In the genomic region with DNA sequence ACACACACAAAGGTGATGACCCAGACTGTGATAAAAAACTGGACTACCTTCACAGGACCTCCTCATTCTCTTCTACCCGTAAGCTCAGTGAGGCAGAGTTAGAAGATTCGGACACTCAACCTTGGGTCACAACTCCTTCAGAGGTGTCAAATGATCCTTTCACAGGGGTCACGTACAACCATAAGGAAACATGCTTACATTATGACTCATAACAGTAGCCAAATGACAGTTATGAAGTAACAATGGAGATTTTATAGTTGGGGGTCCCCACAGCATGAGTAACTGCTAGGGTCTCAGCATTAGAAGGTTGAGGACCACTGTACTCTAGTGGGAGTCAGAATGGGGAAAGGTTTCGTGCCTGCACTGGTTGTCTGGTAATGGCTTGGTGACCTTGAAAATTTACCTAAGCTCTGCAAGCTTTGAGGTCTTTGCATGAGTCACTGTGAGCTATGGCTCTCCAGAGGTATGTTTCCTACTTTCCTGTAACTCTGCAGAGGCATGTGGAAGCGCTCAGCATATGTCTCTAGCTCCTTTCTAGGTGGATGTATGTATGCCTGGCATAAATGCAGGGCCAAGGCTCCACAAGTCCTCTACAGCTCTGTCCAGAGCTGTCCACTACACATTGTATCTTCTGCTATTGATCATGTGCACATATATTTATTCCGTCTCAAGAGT, we compare ENCODE assay signal across 33 mouse cellular contexts.
DNase-seq lines count a peak whose midpoint lies in the region; ATAC-seq and TF ChIP-seq lines count a peak whose summit lies in the region.
"Had no signal": no experiment of that assay in that cellular context is flagged by ENCODE, and none has a peak within 500 bp of the region (broad histone marks: within the 10 kb centered on the region; RNA-seq: fewer than 3 reads in every experiment).

No protein-coding gene starts in this region.

- peak overlapping the region; percentile 68 for H3K27ac ChIP-seq in heart, embryonic 11.5 days (ENCODE audit: low read depth, low read length)
- peak overlapping the region; percentile 43; the same call in 1 of the 2 replicates for H3K27ac ChIP-seq in heart, embryonic 16.5 days (ENCODE audit: low read length)
- H3K27ac ChIP-seq in lung, postnatal 0 days (ENCODE audit: low read length), result no peak overlapping the region
- H3K27ac ChIP-seq: embryonic facial prominence, embryonic 13.5 days; forebrain, embryonic 10.5 days; forebrain, embryonic 15.5 days; hindbrain, embryonic 14.5 days; kidney, embryonic 15.5 days; left cerebral cortex, adult 2 months; limb, embryonic 13.5 days; midbrain, embryonic 15.5 days; neural tube, embryonic 15.5 days; stomach, embryonic 15.5 days had no signal

- ATAC-seq in heart, embryonic 11.5 days (replicated peaks; ENCODE audit: insufficient number of reproducible peaks, low FRiP score, low TSS enrichment), result no peak
- ATAC-seq in heart, embryonic 16.5 days (replicated peaks; ENCODE audit: extremely low read depth, insufficient read depth, low FRiP score), result no peak
- ATAC-seq in lung, postnatal 0 days, result no peak
- ATAC-seq: activated CD4-positive, CD25-positive, alpha-beta regulatory T cell, adult 4 months; forebrain, embryonic 15.5 days; midbrain, embryonic 15.5 days had no signal

- DNase-seq in heart, postnatal 14 days, result no peak
- no peak for DNase-seq in heart, postnatal 4 days
- peak; percentile 12 for DNase-seq in lung, postnatal 0 days (ENCODE audit: low spot score)
- DNase-seq in lung, postnatal 4 days, result no peak
- DNase-seq in 416B (ENCODE audit: low read depth), result peak; percentile 86
- DNase-seq in spleen, postnatal 36 days (ENCODE audit: low spot score in 2 of 2), result no peak
- DNase-seq: adrenal gland, adult 2 months; adrenal gland, postnatal 36 days; B cell, adult 2 months; cerebellum, adult 18-20 months; cerebellum, postnatal 10 days; kidney, adult 18-20 months; kidney, postnatal 25 days; lung, adult 18-20 months; retina, postnatal 1 day; right cerebral cortex, postnatal 14 days; thymus, adult 18-20 months; thymus, postnatal 25 days had no signal

- no peaks in the 10 kb centered on the region for H3K9me3 ChIP-seq in heart, embryonic 11.5 days (replicated peaks; ENCODE audit: control insufficient read depth, low read length)
- H3K9me3 ChIP-seq in heart, embryonic 16.5 days (replicated peaks; ENCODE audit: control insufficient read depth, low read length), result no peaks in the 10 kb centered on the region
- no peaks in the 10 kb centered on the region for H3K9me3 ChIP-seq in lung, postnatal 0 days (ENCODE audit: low read length)
- H3K9me3 ChIP-seq: embryonic facial prominence, embryonic 13.5 days; forebrain, embryonic 10.5 days; forebrain, embryonic 15.5 days; kidney, embryonic 15.5 days; limb, embryonic 13.5 days; liver, embryonic 12.5 days; midbrain, embryonic 15.5 days; neural tube, embryonic 15.5 days; stomach, embryonic 15.5 days had no signal

- no peak overlapping the region for H3K4me2 ChIP-seq in heart, embryonic 11.5 days
- no peak overlapping the region for H3K4me2 ChIP-seq in heart, embryonic 16.5 days (ENCODE audit: low read depth, low read length)
- no peak overlapping the region for H3K4me2 ChIP-seq in lung, postnatal 0 days (replicated peaks; ENCODE audit: low read depth, low read length)
- H3K4me2 ChIP-seq: embryonic facial prominence, embryonic 13.5 days; forebrain, embryonic 15.5 days; hindbrain, embryonic 14.5 days; kidney, embryonic 15.5 days; limb, embryonic 13.5 days; liver, embryonic 12.5 days; midbrain, embryonic 15.5 days; neural tube, embryonic 15.5 days; stomach, embryonic 15.5 days had no signal

- no peaks in the 10 kb centered on the region for H3K36me3 ChIP-seq in heart, embryonic 11.5 days (ENCODE audit: control insufficient read depth, insufficient read depth, low read length)
- no peaks in the 10 kb centered on the region for H3K36me3 ChIP-seq in heart, embryonic 16.5 days (ENCODE audit: control insufficient read depth, insufficient read depth)
- H3K36me3 ChIP-seq in lung, postnatal 0 days (ENCODE audit: insufficient read depth, low read length), result no peaks in the 10 kb centered on the region
- H3K36me3 ChIP-seq: embryonic facial prominence, embryonic 13.5 days; forebrain, embryonic 10.5 days; forebrain, embryonic 15.5 days; kidney, embryonic 15.5 days; limb, embryonic 13.5 days; liver, embryonic 12.5 days; midbrain, embryonic 15.5 days; neural tube, embryonic 15.5 days; stomach, embryonic 15.5 days had no signal

- no peak overlapping the region for H3K9ac ChIP-seq in heart, embryonic 11.5 days (ENCODE audit: low read depth, low read length)
- H3K9ac ChIP-seq in heart, embryonic 16.5 days (ENCODE audit: low read length), result no peak overlapping the region
- no peak overlapping the region for H3K9ac ChIP-seq in lung, postnatal 0 days (replicated peaks; ENCODE audit: low read depth)
- H3K9ac ChIP-seq: embryonic facial prominence, embryonic 13.5 days; forebrain, embryonic 15.5 days; hindbrain, embryonic 14.5 days; kidney, embryonic 15.5 days; limb, embryonic 13.5 days; liver, embryonic 12.5 days; midbrain, embryonic 15.5 days; neural tube, embryonic 15.5 days; stomach, embryonic 15.5 days had no signal

- WGBS in heart, embryonic 11.5 days (ENCODE audit: insufficient replicate concordance), result 80% methylated on average over 6 of the region's 6 CpGs
- 83% methylated on average over 6 of the region's 6 CpGs for whole genome bisulfite sequencing in heart, embryonic 16.5 days
- 88% methylated on average over 6 of the region's 6 CpGs for WGBS in lung, postnatal 0 days

- no peak for TF ChIP-seq EP300 in lung, postnatal 0 days (IDR thresholded peaks at IDR 0.05)

- no peak for TF ChIP-seq CTCF in lung, postnatal 0 days (IDR thresholded peaks at IDR 0.05)

- intact Hi-C loops in heart, postnatal 14 days (cut with DNase I), result no loop called here

- H3K4me3 ChIP-seq in heart, embryonic 11.5 days (ENCODE audit: low read depth, low read length), result no peak overlapping the region
- no peak overlapping the region for H3K4me3 ChIP-seq in heart, embryonic 16.5 days (ENCODE audit: low read length)
- H3K4me3 ChIP-seq in lung, postnatal 0 days (ENCODE audit: low read depth, low read length), result no peak overlapping the region
- H3K4me3 ChIP-seq: embryonic facial prominence, embryonic 13.5 days; forebrain, embryonic 10.5 days; forebrain, embryonic 15.5 days; kidney, embryonic 15.5 days; left cerebral cortex, adult 2 months; limb, embryonic 13.5 days; liver, embryonic 12.5 days; midbrain, embryonic 15.5 days; neural tube, embryonic 15.5 days; stomach, embryonic 15.5 days had no signal

- no peaks in the 10 kb centered on the region for H3K27me3 ChIP-seq in heart, embryonic 11.5 days (ENCODE audit: control insufficient read depth, insufficient read depth, low read length)
- no peaks in the 10 kb centered on the region for H3K27me3 ChIP-seq in heart, embryonic 16.5 days (ENCODE audit: control insufficient read depth, insufficient read depth, low read length)
- H3K27me3 ChIP-seq in lung, postnatal 0 days (replicated peaks; ENCODE audit: insufficient read depth, low read length), result no peaks in the 10 kb centered on the region
- H3K27me3 ChIP-seq: CH12.LX; embryonic facial prominence, embryonic 13.5 days; forebrain, embryonic 15.5 days; kidney, embryonic 15.5 days; limb, embryonic 13.5 days; liver, embryonic 12.5 days; midbrain, embryonic 15.5 days; neural tube, embryonic 15.5 days; stomach, embryonic 15.5 days had no signal

- peaks cover 12% of the 10 kb centered on the region for H3K4me1 ChIP-seq in heart, embryonic 11.5 days (ENCODE audit: control insufficient read depth, insufficient read depth, low read length)
- H3K4me1 ChIP-seq in heart, embryonic 16.5 days (ENCODE audit: control insufficient read depth, insufficient read depth, low read length), result peaks cover 4% of the 10 kb centered on the region; the same call in 1 of the 2 replicates
- H3K4me1 ChIP-seq in lung, postnatal 0 days (ENCODE audit: insufficient read depth, low read depth, low read length), result no peaks in the 10 kb centered on the region
- H3K4me1 ChIP-seq: embryonic facial prominence, embryonic 13.5 days; forebrain, embryonic 10.5 days; forebrain, embryonic 15.5 days; kidney, embryonic 15.5 days; liver, embryonic 12.5 days; midbrain, embryonic 15.5 days; stomach, embryonic 15.5 days had no signal

Comparison
In these comparisons a context has a peak if more than half of its experiments do, and no peak if none do; other contexts are left out.
1. DNase-seq: peak in lung, postnatal 0 days (single experiment) and 416B (single experiment); none in heart, postnatal 14 days (0 of 2), heart, postnatal 4 days (single experiment), lung, postnatal 4 days (0 of 2) and spleen, postnatal 36 days (0 of 2).